Mouse (Mus musculus) kidney, adult 2 months (tissue): ENCODE measurements around the gene Wee2.

ENCODE experiments used
- CTCF ChIP-seq: fragments of 200-500 bp; conservative IDR thresholded peaks from 2 replicates; pipeline ENCODE4 v1.5.1; 2011; ENCODE audit warnings: low read depth, mild to moderate bottlenecking, control low read depth, low read length, moderate library complexity, mixed read lengths; ENCODE audit not compliant: insufficient read depth, insufficient read length
- POLR2A ChIP-seq: fragments of 200-500 bp; IDR thresholded peaks from one replicate; pipeline ENCODE4 v1.6.1; 2011; ENCODE audit warnings: low read depth, low read length, control low read depth

DNA sequence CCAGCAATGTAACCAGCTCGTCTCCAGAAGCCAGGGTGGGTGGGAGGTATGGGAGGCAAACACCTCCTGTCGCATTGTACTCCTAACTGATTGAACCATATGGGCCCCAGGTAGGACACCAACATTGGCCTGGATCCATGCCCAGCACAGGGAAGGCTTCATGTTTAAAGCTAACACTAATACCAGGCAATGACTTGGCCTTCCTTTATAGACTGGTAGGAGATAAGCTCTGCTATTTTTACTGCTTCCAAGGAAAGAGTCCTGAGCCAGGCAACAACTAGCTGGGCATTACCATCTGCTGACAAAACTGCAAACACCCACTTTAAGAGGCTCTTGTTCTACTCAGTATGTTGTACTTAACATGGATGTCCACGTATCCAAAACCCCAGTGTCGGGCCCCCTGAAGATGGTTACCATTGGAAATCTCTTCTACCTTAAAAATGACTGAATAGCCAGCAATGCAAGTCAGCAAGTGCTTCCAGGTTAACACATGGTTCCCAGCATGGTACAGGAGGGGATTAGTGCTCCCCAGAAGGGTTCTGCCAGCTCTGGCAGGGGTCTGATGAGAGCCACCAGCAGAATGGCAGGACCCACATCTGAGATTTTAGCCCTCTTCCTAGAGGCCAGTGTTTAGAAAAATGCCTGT is 35.1 kb upstream of the Wee2 start:
- TF ChIP-seq CTCF = no peak
- TF ChIP-seq POLR2A = no peak
